Mouse (Mus musculus) liver, embryonic 11.5 days (tissue): ENCODE measurements at regions not wholly inside any gene's neighbourhood (a gene's known extent, or its start where the extent isn't known, plus 50 kb on each side); places are given as distances from the start of the nearest gene placed in this dataset.

Experiments used
- ATAC-seq: fragments of 200-750 bp; cut with Nextera tagmentation; replicated peaks from 2 replicates; pipeline ENCODE4 v1.8.0; 2017; ENCODE audit warnings: moderate number of reproducible peaks, mild to moderate bottlenecking, moderate TSS enrichment, moderate library complexity; ENCODE audit not compliant: low FRiP score
- DNase-seq: peaks from one replicate; pipeline ENCODE4 v3.0.0-alpha.2; 2017; ENCODE audit warnings: low spot score
- H3K27ac ChIP-seq: fragments of 300-500 bp; sonication (generic); 2 replicates; pipeline ENCODE4 v1.5.1; 2014; ENCODE audit warnings: mild to moderate bottlenecking, low read depth, low read length, control low read depth
- H3K27me3 ChIP-seq: fragments of 300-500 bp; sonication (generic); replicated peaks from 2 replicates; pipeline ENCODE4 v1.6.1; 2014; ENCODE audit warnings: low read length, mixed read lengths; ENCODE audit not compliant: control insufficient read depth, insufficient read depth
- H3K36me3 ChIP-seq: fragments of 300-500 bp; sonication (generic); 2 replicates; pipeline ENCODE4 v1.6.1; 2014; ENCODE audit warnings: mild to moderate bottlenecking, low read length, moderate library complexity, mixed read lengths; ENCODE audit not compliant: control insufficient read depth, insufficient read depth
- H3K4me1 ChIP-seq: fragments of 300-500 bp; sonication (generic); replicated peaks from 2 replicates; pipeline ENCODE4 v1.6.1; 2014; ENCODE audit warnings: low read length, mixed read lengths; ENCODE audit not compliant: control insufficient read depth, insufficient read depth
- H3K4me2 ChIP-seq: fragments of 300-500 bp; sonication (generic); 2 replicates; pipeline ENCODE4 v1.6.1; 2014; ENCODE audit warnings: mild to moderate bottlenecking, control low read depth, moderate library complexity
- H3K4me3 ChIP-seq: fragments of 300-500 bp; sonication (generic); 2 replicates; pipeline ENCODE4 v1.5.1; 2014; ENCODE audit warnings: low read depth, low read length, control low read depth
- H3K9ac ChIP-seq: fragments of 300-500 bp; sonication (generic); 2 replicates; pipeline ENCODE4 v1.6.1; 2014; ENCODE audit warnings: low read depth, low read length, control low read depth
- H3K9me3 ChIP-seq: fragments of 300-500 bp; sonication (generic); 2 replicates; pipeline ENCODE4 v1.6.1; 2016; ENCODE audit warnings: low read length, inconsistent platforms, mixed read lengths; ENCODE audit not compliant: control insufficient read depth
- WGBS: fragments of 180-500 bp; shearing (Covaris S2); extraction: QIAGEN DNeasy Blood & Tissue Kit; methylation state at CpG from one replicate; pipeline ENCODE4 v1.1.7; 2014; 5-methylcytosine and 5-hydroxymethylcytosine counted together

GRCm38 (mm10) chr19:59717813-59718483 lies 225.5 kb downstream of the Rab11fip2 start:
- H3K4me2 ChIP-seq = no peak overlapping the region
- 0 out of 2 replicates have a peak, but pooled peaks cover 2% of the 10 kb centered on the region for H3K27me3 ChIP-seq
- no peak overlapping the region for H3K4me3 ChIP-seq
- ATAC-seq (no peak), DNase-seq (no peak)
- 12% methylated on average over 8 of the region's 8 CpGs for WGBS
- H3K36me3 ChIP-seq = no peaks in the 10 kb centered on the region
- H3K9ac ChIP-seq = no peak overlapping the region
- H3K27ac ChIP-seq = no peak overlapping the region
- H3K9me3 ChIP-seq = no peaks in the 10 kb centered on the region
- H3K4me1 ChIP-seq = no peaks in the 10 kb centered on the region

GRCm38 (mm10) chr19:59738541-59738940 lies 204.9 kb downstream of the Rab11fip2 start:
- Histone ChIP-seq H3K4me2 (no peak overlapping the region), H3K4me1 (no peaks in the 10 kb centered on the region), H3K9ac (no peak overlapping the region), H3K27ac (no peak overlapping the region), H3K27me3 (no peaks in the 10 kb centered on the region), H3K4me3 (no peak overlapping the region), H3K9me3 (no peaks in the 10 kb centered on the region), H3K36me3 (no peaks in the 10 kb centered on the region)
- ATAC-seq = no peak
- WGBS = 72% methylated on average over 8 of the region's 8 CpGs
- no peak for DNase-seq

GRCm38 (mm10) chr19:59742946-59743345 lies 200.5 kb downstream of the Rab11fip2 start:
- no peak for DNase-seq
- Histone ChIP-seq H3K27me3 (no peaks in the 10 kb centered on the region), H3K27ac (no peak overlapping the region), H3K4me1 (no peaks in the 10 kb centered on the region), H3K4me3 (no peak overlapping the region), H3K4me2 (no peak overlapping the region), H3K9me3 (no peaks in the 10 kb centered on the region), H3K9ac (no peak overlapping the region), H3K36me3 (no peaks in the 10 kb centered on the region)
- 28% methylated on average over 3 of the region's 3 CpGs for WGBS
- ATAC-seq = no peak

- no peaks in the 10 kb centered on the region for H3K4me1 ChIP-seq
- H3K4me2 ChIP-seq = no peak overlapping the region
- H3K36me3 ChIP-seq = no peaks in the 10 kb centered on the region
- no peak for ATAC-seq
- DNase-seq = no peak
- H3K4me3 ChIP-seq = no peak overlapping the region
- H3K27me3 ChIP-seq = no peaks in the 10 kb centered on the region
- no peaks in the 10 kb centered on the region for H3K9me3 ChIP-seq
- no peak overlapping the region for H3K27ac ChIP-seq
- no peak overlapping the region for H3K9ac ChIP-seq
- WGBS = 52% methylated on average over 3 of the region's 3 CpGs
These were observed 182.2 kb downstream of the Rab11fip2 start for GRCm38 (mm10) chr19:59761218-59761617.

- Histone ChIP-seq H3K9me3 (no peaks in the 10 kb centered on the region), H3K4me1 (no peaks in the 10 kb centered on the region), H3K27ac (no peak overlapping the region), H3K9ac (no peak overlapping the region), H3K27me3 (no peaks in the 10 kb centered on the region), H3K4me2 (no peak overlapping the region), H3K36me3 (no peaks in the 10 kb centered on the region), H3K4me3 (no peak overlapping the region)
- WGBS = 65% methylated on average over 9 of the region's 9 CpGs
- ATAC-seq = no peak
- no peak for DNase-seq
These were observed 158.9 kb downstream of the Rab11fip2 start for GRCm38 (mm10) chr19:59784401-59785046.

- Histone ChIP-seq H3K27me3 (no peaks in the 10 kb centered on the region), H3K4me3 (no peak overlapping the region), H3K9ac (no peak overlapping the region), H3K9me3 (no peaks in the 10 kb centered on the region), H3K27ac (no peak overlapping the region), H3K36me3 (no peaks in the 10 kb centered on the region), H3K4me1 (no peaks in the 10 kb centered on the region), H3K4me2 (no peak overlapping the region)
- 62% methylated on average over 4 of the region's 4 CpGs for WGBS
- ATAC-seq (no peak), DNase-seq (no peak)
These were observed 112.2 kb downstream of the Rab11fip2 start for GRCm38 (mm10) chr19:59831304-59831703.

- no peak overlapping the region for H3K4me3 ChIP-seq
- WGBS = 69% methylated on average over 4 of the region's 4 CpGs
These were observed 106.3 kb downstream of the Rab11fip2 start for GRCm38 (mm10) chr19:59837138-59837537.

GRCm38 (mm10) chr19:59837628-59838027 lies 105.8 kb downstream of the Rab11fip2 start:
- H3K9me3 ChIP-seq = no peaks in the 10 kb centered on the region
- ATAC-seq = no peak

More at GRCm38 (mm10) chr19:59837138-59837537, 106.3 kb downstream of the Rab11fip2 start:
- H3K4me1 ChIP-seq = no peaks in the 10 kb centered on the region
- no peaks in the 10 kb centered on the region for H3K27me3 ChIP-seq
- H3K27ac ChIP-seq = no peak overlapping the region
- no peaks in the 10 kb centered on the region for H3K36me3 ChIP-seq
- H3K4me2 ChIP-seq = no peak overlapping the region
- DNase-seq (no peak), ATAC-seq (no peak)
- no peaks in the 10 kb centered on the region for H3K9me3 ChIP-seq
- H3K9ac ChIP-seq = no peak overlapping the region

GRCm38 (mm10) chr19:59844270-59844669 lies 99.2 kb downstream of the Rab11fip2 start:
- no peak overlapping the region for H3K4me3 ChIP-seq
- DNase-seq (no peak), ATAC-seq (no peak)
- H3K27ac ChIP-seq = no peak overlapping the region
- no peaks in the 10 kb centered on the region for H3K9me3 ChIP-seq
- no peak overlapping the region for H3K9ac ChIP-seq
- no peak overlapping the region for H3K4me2 ChIP-seq
- WGBS = 71% methylated on average over 3 of the region's 3 CpGs
- no peaks in the 10 kb centered on the region for H3K36me3 ChIP-seq
- H3K27me3 ChIP-seq = no peaks in the 10 kb centered on the region
- H3K4me1 ChIP-seq = no peaks in the 10 kb centered on the region

More at GRCm38 (mm10) chr19:59837628-59838027, 105.8 kb downstream of the Rab11fip2 start:
- no peak overlapping the region for H3K4me2 ChIP-seq
- no peak for DNase-seq
- no peaks in the 10 kb centered on the region for H3K27me3 ChIP-seq
- WGBS = 57% methylated on average over 6 of the region's 6 CpGs
- no peak overlapping the region for H3K9ac ChIP-seq
- H3K4me1 ChIP-seq = no peaks in the 10 kb centered on the region
- no peaks in the 10 kb centered on the region for H3K36me3 ChIP-seq
- no peak overlapping the region for H3K27ac ChIP-seq
- H3K4me3 ChIP-seq = no peak overlapping the region
